Mouse (Mus musculus): ENCODE results near the gene Tmem52b.
A peak's percentile ranks its signal among the peaks of the same experiment; 100 is the strongest.
"Not testable (repeated sequence)": the region's sequence is repeated elsewhere in the genome, so short reads cannot be mapped to it uniquely, and the experiment has no call there.

Gene Tmem52b

DNA sequence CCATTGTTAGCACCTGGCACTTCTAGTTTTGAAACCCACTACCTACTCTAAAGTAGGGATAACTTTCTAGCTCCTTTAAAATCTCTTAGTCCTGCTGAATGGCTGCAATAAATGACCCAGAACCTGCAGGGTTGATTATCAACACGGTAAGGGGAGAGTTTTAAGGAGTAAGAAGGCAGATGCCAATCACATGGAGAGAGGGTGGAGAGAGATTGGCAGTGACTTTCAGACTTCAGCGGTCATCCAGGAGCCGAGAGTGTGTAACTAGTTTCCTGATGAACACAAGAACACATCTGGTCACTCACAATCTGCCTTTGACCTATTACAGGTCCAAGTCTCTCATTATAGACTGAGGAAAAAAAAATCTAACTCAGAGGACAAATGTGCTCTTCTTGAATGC is at the start of gene Tmem52b:
Tmem52b (plus strand) TSS at position 189 of the 400 bp plus-strand sequence.
- DNase-seq, result peak; percentile 24

GRCm38 (mm10) chr6:129471386-129471785 is 41.0 kb upstream of the Tmem52b start:
- no peak for DNase-seq

DNA sequence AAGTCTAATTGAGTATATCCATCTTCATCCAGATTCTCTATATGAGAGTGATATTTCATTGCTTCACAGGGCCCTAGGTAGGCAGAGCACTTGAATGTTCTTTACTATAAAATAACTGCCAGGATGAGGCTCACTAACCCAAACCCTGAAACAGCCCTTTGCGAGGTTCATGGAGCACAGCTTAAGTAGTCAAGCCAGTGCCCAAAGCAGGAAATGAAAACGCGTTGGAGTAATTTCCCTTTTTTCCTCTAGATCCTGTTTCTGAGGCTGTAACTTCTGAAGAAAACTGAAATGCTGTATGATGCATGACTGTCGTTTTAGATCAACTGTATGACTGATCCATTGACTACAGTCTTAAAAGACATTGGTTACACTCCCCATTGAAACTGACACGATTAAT is 39.7 kb upstream of the Tmem52b start:
- DNase-seq, result no peak

- DNase-seq, result peak; percentile 22
Observed at GRCm38 (mm10) chr6:129476404-129477126, 35.8 kb upstream of the Tmem52b start.

DNA sequence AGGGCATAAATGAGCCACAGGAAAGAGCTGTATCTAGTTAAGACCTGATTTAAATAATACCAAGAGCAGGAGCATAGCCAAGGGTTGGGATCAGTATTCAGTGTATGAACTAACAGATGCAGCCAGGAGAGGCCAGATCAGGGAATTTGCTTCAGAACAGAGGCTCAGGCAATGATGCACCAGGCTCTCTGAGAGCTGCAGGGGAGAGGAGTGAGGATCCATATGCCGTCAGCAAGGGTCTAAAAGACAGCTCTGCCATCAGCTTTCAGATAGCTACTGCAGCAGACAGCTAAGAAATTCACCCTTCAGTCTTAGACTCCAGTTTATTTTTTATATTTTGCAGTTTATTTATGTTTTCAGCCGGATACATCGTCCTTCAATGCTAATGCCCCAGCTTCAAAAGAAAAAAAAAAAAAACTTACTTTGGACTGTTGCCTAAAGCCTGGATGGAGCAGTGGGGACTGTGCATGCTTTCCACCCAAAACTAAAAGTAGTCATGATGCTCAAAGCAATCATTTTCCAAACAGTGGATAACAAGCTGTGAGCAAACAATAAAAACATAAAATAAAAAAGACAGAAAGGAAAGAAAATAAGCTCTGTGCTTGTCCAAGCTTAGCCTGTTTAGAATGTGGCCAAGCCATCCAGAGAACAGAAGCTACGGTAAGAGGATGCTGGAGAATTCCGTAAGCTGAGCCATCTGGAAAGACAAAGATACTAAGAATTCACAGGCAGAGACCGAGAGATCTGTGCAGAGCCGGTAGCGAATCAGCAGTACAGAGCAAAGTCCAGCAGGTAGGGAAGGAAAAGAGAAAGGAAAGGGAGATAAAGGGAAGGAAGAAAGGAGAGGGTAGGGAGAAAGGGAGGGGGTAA is 32.0 kb upstream of the Tmem52b start:
- DNase-seq, result no peak

DNA sequence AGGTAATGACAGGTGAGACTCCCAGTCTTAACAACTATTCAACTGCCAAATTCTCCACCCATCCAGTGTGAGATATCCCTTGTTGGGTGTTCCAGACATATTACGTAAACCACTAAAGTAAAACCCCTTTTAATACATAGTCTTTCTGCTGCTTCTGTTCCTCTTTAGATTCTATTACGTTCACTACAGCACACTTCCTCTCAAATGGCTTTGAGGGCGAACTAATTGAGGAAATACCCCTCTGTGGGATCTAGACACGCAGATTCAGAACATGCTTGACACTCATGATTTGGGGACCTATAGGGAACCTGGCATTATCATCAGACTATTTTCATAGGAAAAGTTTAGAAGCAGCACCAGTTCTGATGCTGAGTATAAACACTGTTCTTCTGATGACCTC is 17.4 kb upstream of the Tmem52b start:
- DNase-seq, result no peak

- no peak for DNase-seq
Observed at GRCm38 (mm10) chr6:129497345-129498218, 14.8 kb upstream of the Tmem52b start.

DNA sequence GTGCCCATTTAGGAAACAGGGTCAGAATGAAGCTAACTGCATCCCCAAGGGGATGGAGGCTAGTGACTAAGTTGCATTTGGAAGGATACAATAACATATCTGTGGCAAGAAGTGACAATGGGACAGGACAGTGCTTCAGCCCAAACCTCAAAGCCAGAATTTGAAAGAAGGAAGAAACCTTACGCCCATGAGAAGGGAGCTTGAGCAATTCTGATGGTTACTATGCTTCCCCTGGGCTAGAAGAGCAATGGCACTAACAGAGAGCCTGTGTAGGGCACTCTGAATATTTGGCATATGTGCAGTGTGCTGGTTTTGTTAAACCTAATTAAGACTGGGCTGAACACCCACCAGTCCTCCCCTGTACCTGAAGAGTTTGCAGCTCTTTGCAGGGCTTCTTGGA is 12.8 kb upstream of the Tmem52b start:
- not testable (repeated sequence) for DNase-seq

DNA sequence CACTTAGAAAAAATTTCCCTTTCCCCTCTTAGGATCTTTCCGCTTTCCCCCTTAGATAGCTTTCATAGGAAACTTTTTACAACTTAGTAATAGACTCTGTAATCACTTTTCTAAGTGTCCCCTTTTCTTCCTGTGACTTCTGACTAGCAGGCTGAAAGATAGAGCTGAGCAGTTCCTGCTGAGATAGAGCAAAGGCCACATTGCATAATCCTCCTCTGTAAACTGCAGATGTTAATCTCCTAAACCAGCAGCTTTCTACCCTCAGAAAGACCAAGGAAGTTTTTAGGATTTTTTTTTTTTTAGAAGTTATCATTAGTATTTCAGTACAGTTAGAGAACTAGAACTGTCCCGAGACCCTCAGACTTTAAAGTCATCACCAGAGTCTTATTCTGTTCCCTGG is 8.9 kb upstream of the Tmem52b start:
- no peak for DNase-seq

- no peak for DNase-seq
Observed at GRCm38 (mm10) chr6:129507024-129507423, 5.3 kb upstream of the Tmem52b start, which contains the start of gene Olr1. Gene Olr1 (minus strand): TSS chr6:129507165.

DNA sequence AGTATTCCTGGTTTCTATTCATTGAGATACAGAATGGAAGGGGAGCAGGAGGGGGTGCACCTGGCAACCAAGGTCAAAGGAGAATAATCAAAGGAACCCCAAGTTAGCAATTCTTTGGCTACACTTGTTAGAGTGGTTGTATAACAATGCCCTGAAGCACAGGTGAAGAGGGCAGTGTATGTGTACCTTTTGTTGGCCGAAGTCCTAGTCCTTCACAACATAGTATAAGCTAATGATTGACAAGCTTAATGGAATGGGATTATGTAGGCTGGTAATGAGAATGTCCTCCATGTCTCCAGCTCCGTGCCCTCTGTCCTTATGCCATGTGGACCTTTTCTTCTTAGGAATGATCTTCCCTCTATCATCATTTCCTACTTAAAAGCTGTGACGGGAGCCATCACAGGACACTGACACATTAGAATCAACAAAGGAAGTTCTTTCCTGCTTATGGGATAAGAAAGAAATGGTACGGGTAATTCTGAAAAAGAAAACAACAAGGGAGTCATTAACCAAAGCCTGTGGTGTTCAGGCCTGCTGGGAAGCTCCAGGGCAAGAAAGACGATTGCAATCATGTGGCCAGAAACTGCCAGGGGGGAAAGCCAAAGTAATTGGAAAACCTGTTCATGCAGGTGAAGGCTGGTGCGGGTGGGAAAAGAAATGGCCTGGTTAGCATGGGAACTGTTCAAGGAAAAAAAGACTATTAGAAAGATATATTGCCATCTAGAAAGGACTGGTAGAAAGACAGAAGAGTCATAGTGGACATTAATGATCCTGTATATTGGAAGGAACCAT is 2.0 kb upstream of the Tmem52b start:
- peak; percentile 39 for DNase-seq

GRCm38 (mm10) chr6:129512868-129513267 is 513 bp downstream of the Tmem52b start:
- peak; percentile 33 for DNase-seq

- DNase-seq, result peak; percentile 31
Observed at GRCm38 (mm10) chr6:129513409-129513808, 1.1 kb downstream of the Tmem52b start.

- no peak for DNase-seq
Observed at GRCm38 (mm10) chr6:129514376-129514775, 2.0 kb downstream of the Tmem52b start.

- no peak for DNase-seq
Observed at GRCm38 (mm10) chr6:129515068-129515467, 2.7 kb downstream of the Tmem52b start.

GRCm38 (mm10) chr6:129516388-129516787 is 4.0 kb downstream of the Tmem52b start:
- no peak for DNase-seq

DNA sequence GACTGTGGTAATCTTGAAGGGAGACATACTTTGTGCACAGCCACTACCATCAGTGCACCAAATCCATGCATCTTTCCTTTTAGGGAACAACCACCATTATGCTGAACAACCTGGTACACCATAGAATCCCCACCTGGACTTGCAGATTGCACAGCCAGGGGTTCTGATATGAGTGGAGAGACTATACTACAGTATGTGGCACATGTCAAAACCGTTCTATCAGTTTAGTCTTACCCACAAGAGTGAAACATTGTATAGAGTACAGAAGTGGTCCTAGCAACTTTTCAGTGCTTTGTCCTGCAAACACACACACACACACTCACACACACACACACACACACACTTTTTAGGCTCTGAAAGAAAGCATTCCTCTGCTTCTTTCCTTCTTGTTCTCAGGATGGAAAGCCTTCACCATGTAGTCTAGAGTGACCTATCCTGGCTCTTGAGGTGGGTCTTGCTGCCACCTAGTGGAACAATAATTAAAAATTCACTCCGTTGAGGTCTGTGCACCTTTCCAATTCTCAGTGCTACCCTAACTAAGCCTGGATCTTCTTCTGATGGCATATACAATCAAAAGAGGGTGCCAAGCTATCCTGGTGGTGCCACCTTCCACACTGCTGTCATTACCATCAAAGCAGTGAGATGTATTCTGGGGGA is 5.5 kb downstream of the Tmem52b start:
- peak; percentile 50 for DNase-seq

- DNase-seq, result no peak
Observed at GRCm38 (mm10) chr6:129526069-129526468, 13.7 kb downstream of the Tmem52b start.

DNA sequence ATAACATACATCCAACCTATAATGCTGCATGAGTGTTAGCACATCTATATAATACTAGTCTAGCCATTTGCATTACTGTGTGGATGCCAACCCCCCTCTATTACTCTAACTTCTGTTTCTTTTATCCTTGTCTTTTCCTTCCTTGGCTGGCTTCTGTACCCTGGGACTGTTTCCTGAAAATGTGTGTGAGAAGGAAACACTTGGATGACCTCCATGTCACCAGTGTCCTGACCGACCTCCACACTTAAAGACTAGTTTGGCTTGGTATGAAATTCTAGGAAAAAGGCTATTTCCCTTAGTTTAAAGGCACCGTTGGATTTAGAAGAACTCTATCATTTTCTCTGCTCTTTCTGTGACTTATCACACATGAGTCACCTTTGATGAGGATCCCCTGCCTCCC is 15.1 kb downstream of the Tmem52b start:
- DNase-seq, result no peak

GRCm38 (mm10) chr6:129529605-129530004 is 17.2 kb downstream of the Tmem52b start:
- DNase-seq, result no peak

DNA sequence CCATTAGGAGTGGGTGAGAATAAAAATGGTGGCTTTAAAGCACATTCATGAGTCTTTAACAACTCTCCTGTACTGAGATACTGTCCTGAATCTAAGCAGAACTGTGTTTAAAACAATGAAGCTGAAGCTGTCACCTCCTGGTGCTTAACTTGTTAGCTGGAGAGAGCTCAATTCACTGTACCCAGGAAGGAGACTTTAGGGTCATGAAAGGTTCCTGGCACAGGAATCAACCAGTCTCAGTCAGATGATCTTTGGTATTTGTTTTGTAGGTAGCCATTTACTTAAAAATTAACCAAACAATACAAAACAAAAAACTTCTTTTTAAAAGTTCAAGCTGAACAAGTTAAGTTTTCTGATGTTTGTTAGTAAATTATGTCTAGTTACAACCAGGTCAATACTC is 17.9 kb downstream of the Tmem52b start:
- DNase-seq, result no peak

DNA sequence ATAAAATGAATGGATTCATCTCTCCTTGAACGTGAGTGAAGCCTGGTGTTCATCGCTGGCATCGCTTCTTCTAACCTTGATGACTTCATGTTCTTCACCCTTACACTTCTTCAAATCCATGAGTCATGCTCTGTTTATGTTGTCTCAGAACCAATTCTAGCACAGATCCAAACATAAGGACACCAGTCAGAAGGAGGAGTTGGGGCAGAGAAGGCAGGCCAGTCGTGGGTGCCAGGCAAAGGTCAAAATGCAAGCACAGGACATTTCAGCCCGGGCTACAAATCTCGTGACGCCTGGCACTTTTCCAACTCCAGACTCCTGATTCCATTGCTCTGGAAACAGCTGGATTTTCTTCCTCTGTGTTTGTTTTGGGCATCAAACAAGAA is 20.2 kb downstream of the Tmem52b start:
- DNase-seq, result peak; percentile 95

All from kidney, postnatal 10 days (tissue).